Mouse (Mus musculus): Measurements from ENCODE around the gene Slc46a2.

Slc46a2 gene

GRCm38 (mm10) chr4:59914608-59915403 is at the start of gene Slc46a2:
Slc46a2 (minus strand) TSS chr4:59915056.
- no peak for DNase-seq (ENCODE audit: extremely low spot score)

DNA sequence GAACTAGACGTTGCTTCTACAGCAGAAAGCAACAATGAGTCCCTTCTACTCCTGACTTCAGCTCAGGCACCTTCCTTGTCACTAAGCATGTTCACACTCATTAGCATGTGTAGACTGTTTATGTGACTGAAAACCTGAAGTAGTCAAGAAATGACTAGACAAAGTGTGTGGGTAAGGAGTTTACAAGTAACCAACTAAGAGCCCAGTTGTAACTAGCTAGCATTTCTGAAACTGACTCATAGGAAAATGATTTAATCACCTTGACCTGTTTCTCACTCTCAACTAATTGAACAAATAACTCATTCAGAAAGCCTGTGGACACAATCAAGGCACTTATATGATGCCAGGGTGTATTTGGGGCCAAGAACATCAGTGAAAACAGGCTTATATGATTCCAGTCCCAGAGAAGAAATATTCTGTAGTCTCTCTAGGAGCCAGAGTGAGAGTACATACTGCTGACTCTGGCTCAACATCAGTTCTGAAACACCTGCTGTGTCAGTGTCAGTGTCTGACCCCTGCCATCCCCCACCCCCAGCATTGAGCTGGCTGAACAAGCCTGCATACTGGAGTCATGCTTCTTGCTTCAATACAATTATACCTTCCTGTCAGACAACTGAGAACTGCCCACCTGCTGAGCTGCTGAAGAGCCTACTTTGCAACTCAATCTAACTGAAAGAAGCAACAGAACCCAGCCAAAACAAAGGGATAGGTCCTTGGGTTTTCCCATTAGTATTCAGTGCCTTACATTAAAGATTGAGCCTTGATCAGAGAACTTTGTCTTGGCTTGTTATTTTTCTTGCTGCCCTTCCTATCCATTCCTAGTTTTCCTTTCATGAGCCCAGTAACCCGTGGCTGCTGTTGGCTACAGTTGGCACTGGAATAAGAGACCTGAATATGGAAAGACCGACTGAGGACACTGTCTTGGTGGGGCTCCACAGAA is 48.8 kb upstream of the Slc46a2 start, which contains the start of gene Mup6:
Gene Mup6 (plus strand): TSS at position 890 of the 940 bp plus-strand sequence.
- peak; percentile 3 for DNase-seq (ENCODE audit: extremely low spot score)

DNA sequence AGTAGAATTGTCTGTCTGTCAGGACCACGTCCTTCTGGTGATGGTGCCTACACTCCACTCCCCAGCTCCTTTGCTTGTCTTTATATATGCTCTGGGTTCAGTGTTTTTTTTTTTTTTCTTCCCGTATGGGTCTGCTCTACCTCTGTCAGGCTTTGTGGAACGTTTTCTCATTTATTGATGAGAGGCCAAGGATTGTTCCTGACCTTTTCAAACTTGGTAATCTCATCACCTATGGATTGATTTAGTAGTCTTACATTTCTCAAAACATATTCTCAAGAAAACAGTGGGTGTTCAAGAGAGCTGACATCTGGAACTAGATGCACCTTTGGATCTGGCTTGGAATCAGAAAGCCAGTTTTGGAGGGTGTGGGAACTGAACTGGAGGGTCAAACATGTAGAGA is 45.8 kb upstream of the Slc46a2 start, which contains the start of gene Mup4:
Gene Mup4 (minus strand): TSS at position 101 of the 400 bp plus-strand sequence.
- DNase-seq (ENCODE audit: extremely low spot score) = no peak

DNA sequence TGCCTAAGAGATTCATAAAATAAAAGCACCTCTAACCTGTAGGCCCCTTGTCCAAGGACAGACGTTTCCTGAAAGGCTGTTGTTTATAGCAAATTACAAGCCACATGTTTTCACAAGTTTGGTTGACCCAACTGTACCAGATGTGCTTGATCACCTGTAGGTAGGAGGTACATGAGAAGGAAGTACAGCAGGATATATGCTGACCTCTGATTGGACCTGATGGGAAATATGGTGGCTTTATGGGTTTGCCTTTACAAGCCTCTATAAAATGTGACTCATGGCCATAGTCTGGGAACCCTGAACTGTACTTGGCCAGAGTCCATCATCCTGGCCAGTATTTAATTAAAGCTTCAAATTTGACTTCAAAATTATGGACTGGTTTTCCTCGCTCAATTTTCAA is 22.7 kb upstream of the Slc46a2 start:
- DNase-seq (ENCODE audit: extremely low spot score) = no peak

DNA sequence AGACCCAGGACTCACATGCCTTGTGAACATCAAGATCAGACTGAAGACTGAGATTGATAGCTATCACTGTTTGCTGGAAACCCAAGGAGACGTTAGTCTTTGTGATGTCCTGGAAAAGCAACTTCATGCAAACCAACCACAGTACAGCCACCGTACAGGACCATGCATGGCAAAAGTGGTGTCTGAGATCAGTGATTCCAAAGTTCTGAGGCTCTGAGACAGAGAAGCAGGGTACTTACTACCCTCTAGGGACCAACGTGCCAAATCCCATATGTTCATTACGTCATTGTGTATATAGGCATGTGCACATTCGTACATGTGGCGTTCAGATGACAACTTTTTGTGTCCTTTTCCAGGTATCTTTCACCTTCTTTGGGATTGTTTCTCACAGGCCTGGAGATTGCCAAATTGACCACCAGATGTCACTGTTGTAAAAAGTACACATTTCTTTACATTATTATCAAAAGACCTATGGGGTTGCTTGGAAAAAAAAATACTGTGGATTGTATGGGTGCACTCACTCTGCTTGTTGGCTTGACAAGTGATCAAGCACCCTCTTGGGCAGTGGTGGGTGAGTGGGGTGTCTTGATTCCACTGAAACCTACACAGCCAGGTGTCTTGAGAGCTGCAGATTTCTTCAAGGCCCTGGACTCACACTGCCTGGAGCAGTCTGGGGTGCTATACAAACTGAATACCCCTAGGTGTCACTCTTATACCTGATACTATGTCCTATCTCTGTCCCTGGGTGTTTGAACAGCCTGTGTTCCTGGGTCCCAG is 17.8 kb upstream of the Slc46a2 start:
- DNase-seq (ENCODE audit: extremely low spot score) = peak; percentile 37

GRCm38 (mm10) chr4:59928347-59928746 is 13.5 kb upstream of the Slc46a2 start:
- peak; percentile 66 for DNase-seq (ENCODE audit: extremely low spot score)

DNA sequence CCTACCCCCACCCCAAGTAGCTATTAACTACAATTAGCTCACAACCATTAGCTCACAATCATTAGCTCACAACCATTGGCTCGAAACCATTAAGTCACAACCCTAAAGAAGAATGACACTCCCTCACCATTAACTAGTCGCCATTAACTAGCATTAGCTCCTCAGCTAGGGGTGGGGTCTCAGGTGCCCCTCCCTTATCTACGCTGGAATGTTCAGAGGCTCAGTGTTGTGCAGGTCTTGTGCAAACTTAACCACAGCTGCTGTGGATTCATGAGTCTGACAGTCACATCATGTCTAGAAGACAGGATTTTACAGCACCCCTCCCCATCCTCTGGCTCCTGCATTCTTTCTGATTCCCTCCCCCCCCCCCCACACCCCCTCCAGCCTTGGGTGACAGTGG is 12.8 kb upstream of the Slc46a2 start:
- DNase-seq (ENCODE audit: extremely low spot score) = no peak

- DNase-seq (ENCODE audit: extremely low spot score) = no peak
These were observed 10.2 kb upstream of the Slc46a2 start for GRCm38 (mm10) chr4:59925082-59925481.

GRCm38 (mm10) chr4:59917966-59918365 is 3.1 kb upstream of the Slc46a2 start:
- DNase-seq (ENCODE audit: extremely low spot score) = no peak

DNA sequence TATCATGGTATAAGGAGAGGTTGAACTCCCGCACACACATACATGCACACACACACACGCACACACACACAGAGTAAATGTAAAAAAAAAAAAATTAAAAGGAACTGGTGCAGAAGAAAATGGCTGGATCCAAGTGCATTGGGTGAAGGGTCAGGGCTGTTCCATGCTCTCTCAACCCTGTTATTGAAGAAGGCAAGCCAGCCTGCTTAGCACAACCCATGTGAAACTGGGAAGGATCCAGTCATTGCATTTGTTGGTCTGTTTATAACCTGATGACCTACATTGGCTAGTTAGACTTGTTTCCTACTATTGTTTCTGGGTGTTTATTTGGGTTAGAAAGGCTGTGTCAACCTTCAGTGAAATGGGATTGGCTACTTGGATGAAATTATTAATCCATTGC is 6.1 kb downstream of the Slc46a2 start:
- DNase-seq (ENCODE audit: extremely low spot score) = no peak

DNA sequence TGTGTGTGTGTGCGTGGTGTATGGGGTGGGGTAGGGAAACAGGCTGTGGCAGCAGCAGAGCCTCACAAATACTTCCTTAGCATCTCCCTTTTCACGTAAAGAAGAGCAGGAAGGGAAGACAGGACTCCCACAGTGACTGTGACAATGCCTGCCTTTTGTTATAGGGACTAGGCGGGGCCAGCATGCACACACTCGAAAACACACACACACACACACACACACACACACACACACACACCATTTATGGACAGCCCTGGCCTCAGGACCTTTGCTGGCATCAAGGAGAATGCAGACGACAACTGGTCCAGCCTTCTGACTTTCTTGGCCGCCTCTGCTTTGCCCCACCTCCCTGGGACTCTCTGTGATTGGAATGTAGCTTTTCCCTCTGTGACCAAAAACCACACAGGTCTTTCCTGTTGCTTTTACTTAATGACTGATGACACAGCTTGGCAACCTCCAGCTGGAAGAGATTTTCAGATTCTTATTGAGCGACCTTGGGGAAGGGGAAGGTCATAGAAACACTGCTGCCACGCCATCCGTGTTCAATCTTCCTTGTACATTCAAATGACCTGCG is 7.1 kb downstream of the Slc46a2 start:
- no peak for DNase-seq (ENCODE audit: extremely low spot score)

DNA sequence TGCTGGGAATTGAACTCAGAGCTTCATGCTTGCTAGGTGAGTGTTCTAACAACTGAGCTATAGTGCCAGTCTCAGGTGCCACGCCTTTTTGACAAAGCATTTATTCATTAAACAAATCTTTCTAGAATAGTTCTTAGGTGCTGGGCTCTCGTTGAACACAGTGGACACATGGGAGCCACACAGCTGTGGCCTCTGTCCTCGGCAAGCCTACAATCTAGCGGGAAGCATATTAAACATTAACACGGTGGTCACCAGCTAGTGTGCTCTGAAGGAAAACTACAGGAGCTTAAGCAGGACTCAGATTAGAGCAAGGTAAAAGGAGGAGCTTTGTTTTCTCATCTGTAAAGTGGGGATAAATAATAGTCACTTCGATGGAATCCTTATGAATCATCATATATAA is 7.8 kb downstream of the Slc46a2 start:
- DNase-seq (ENCODE audit: extremely low spot score) = no peak

GRCm38 (mm10) chr4:59902547-59902946 is 12.3 kb downstream of the Slc46a2 start:
- no peak for DNase-seq (ENCODE audit: extremely low spot score)

GRCm38 (mm10) chr4:59901810-59902209 is 13.0 kb downstream of the Slc46a2 start:
- no peak for DNase-seq (ENCODE audit: extremely low spot score)

GRCm38 (mm10) chr4:59898521-59898919 is 16.3 kb downstream of the Slc46a2 start:
- DNase-seq (ENCODE audit: extremely low spot score) = no peak

DNA sequence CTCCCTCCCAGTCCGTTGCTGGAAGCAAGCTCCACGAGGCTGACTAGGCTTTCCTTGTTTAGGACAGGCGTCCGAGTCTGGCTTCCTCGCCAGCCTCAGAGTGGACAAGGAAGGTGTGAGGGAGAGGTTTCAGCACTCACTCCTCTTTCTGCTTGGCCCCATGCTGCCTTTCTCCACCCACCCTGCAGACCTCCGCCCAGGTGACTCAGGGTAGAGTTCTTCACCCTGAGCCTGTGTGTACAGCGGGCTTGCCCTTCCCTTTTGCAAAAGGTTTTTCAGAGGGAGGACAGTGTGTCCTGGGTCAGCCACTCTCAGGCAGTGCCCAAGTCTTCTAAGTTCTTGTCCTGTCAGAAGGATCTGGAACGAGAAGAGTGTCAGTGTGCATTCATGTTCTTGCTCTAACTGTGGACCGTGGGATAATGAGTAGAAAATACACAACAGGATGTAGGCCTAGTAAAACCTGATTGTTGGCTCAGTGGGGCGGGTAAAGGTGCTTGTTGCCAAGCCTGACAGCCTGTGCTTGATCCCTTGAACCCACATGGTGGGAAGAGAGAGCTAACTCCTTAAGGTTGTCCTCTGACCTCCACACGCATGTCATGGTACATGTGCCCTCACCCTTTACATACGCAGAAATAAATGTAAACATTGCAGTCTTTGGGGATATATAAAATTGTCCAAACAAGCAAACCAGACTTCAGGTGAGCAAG is 16.9 kb downstream of the Slc46a2 start:
- no peak for DNase-seq (ENCODE audit: extremely low spot score)

GRCm38 (mm10) chr4:59896000-59896399 is 18.9 kb downstream of the Slc46a2 start:
- DNase-seq (ENCODE audit: extremely low spot score) = no peak

DNA sequence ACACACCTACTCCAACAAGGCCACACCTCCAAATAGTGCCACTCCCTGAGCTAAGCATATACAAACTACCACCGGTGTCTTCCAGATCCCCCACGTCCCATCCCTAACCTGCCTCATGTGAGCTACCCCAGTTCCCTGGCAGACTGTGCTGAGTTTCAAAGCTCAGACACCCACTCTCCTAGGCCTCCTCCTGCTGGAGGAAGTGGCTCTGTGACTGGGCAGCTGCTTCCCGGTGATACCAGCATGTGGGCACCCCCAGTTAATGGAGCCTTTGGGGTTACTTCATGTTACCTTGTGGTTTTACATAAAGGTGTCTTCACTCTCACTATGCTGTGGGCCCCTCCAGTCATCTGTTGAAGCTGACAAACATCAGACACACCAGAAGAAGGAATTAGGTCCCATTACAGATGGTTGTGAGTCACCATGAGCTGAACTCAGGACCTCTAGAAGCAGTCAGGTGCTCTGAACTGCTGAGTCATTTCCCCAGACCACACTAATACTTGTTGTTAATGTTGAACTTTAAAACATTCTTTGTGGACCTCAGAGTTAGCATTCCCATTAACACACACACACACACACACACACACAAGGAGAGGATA is 19.8 kb downstream of the Slc46a2 start:
- no peak for DNase-seq (ENCODE audit: extremely low spot score)

DNA sequence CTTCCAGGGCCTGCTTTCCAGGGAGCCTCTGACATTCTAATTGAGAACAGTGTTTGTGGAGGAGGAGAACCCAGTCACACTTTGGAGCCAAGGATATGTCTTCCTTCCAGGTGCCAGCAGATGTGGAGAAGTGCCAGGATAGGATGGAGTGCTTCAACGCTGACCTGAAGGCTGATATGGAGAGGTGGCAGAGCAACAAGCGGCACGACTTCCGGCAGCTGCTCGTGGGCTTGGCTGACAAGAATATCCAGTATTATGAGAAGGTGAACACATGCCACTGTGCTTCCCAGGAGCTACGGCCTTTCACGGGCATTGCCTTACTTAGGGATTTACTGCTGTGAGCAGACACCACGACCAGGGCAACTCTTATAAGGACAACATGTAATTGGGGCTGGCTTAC is 20.4 kb downstream of the Slc46a2 start:
- DNase-seq (ENCODE audit: extremely low spot score) = no peak

DNA sequence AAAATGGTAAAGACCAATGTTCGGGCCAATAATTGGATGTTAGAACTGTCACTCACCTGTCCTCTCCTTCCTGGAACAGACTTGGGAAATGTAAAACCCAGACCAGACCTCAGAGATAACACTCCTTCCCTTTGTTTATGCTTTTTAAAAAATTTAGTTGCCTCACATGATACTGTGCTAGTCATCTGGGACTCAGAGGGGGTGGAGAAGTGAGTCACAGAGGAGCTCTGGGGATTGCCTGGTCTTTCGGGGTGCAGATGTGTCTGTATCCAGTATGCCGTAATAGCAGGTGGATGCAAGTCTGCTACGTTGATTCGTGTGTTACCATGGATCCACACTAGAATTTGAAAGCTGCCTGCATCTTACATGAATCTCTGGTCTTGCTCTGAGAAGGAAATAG is 22.1 kb downstream of the Slc46a2 start:
- no peak for DNase-seq (ENCODE audit: extremely low spot score)
